In genomic region chr2:90576936-90577335, GRCm38 (mm10) we compare ENCODE assay signal across 18 mouse cellular contexts. TPM values are rescaled to one million over a fixed set of nuclear protein-coding genes. Genes with fewer than 3 reads are reported as not detected.
DNase-seq lines count a peak whose midpoint lies in the region; TF ChIP-seq lines count a peak whose summit lies in the region.
"Had no signal": no experiment of that assay in that cellular context is flagged by ENCODE, and none has a peak within 500 bp of the region (broad histone marks: within the 10 kb centered on the region; RNA-seq: fewer than 3 reads in every experiment).

No protein-coding gene starts in this region.

- no peak for TF ChIP-seq CTCF in layer of hippocampus, adult 2 months (conservative IDR thresholded peaks at IDR 0.05)

- H3K27ac ChIP-seq in layer of hippocampus, adult 2 months = peak overlapping the region; percentile 10; the same call in 1 of the 2 replicates
- H3K27ac ChIP-seq: forebrain, embryonic 12.5 days; hindbrain, embryonic 12.5 days; limb, embryonic 13.5 days; midbrain, embryonic 15.5 days; stomach, postnatal 0 days had no signal

- H3K4me3 ChIP-seq in layer of hippocampus, adult 2 months = no peak overlapping the region
- H3K4me3 ChIP-seq: forebrain, embryonic 12.5 days; hindbrain, embryonic 12.5 days; limb, embryonic 13.5 days; midbrain, embryonic 15.5 days had no signal

- peak; percentile 48 for DNase-seq in heart, adult 11 months
- no peak for DNase-seq in heart, postnatal 4 days
- peak in 1 of 2 experiments; percentile 4 for DNase-seq in layer of hippocampus, adult 2 months (ENCODE audit: low spot score in 2 of 2)
- DNase-seq in layer of hippocampus, adult 8-10 months (ENCODE audit: low spot score in 2 of 2) = no peak
- DNase-seq in spleen, postnatal 4 days (ENCODE audit: low spot score in 2 of 2) = peak; percentile 9 to 41
- no peak for DNase-seq in spleen, postnatal 36 days (ENCODE audit: low spot score in 2 of 2)
- DNase-seq in urinary bladder, postnatal 36 days (ENCODE audit: low spot score in 2 of 2) = no peak
- no peak for DNase-seq in frontal cortex, postnatal 14 days (ENCODE audit: low spot score in 2 of 2)
- DNase-seq: adrenal gland, postnatal 25 days; cerebellum, adult 2 months; gastrocnemius, postnatal 25 days; kidney, postnatal 25 days; retina, postnatal 1 day had no signal

RNA-seq across cellular contexts. Expression of gene Ptprj, which starts 3.5 kb away (rescaled TPM):
- 1 to 10 TPM; 7.6 to 8.7 TPM for total RNA-seq in heart, postnatal 4 days (2021)
- 100 to 1,000 TPM; 128 to 130 TPM for total RNA-seq in layer of hippocampus, adult 2 months (2021)
- total RNA-seq in layer of hippocampus, adult 8-10 months (2022) = 100 to 1,000 TPM; 108 to 115 (median 111) TPM

Comparison
In these comparisons a context has a peak if more than half of its experiments do, and no peak if none do; other contexts are left out.
1. DNase-seq: peak in heart, adult 11 months (single experiment) and spleen, postnatal 4 days (2 of 2); none in heart, postnatal 4 days (single experiment), layer of hippocampus, adult 8-10 months (0 of 2), spleen, postnatal 36 days (0 of 2), urinary bladder, postnatal 36 days (0 of 2) and frontal cortex, postnatal 14 days (0 of 2).
2. RNA of gene Ptprj, which starts 3.5 kb away (total RNA-seq): 128 to 130 TPM in layer of hippocampus, adult 2 months and 108 to 115 TPM in layer of hippocampus, adult 8-10 months; 7.6 to 8.7 TPM in heart, postnatal 4 days; every median in the first group is over 10 times any median in the second.